Mouse (Mus musculus): ENCODE data around the gene Copz1. TPM values are rescaled to one million over a fixed set of nuclear protein-coding genes. Genes with fewer than 3 reads are reported as not detected.

The Copz1 gene
- total RNA-seq, 2 experiments from 2014 or later: 105 to 107 TPM

- intact Hi-C loops (cut with DNase I): no loop called here
- DNase-seq: no peak
Measured at GRCm38 (mm10) chr15:103335040-103335439, 62.5 kb downstream of the Copz1 start.

GRCm38 (mm10) chr15:103335488-103336235, 63.1 kb downstream of the Copz1 start:
- no peak for DNase-seq
- intact Hi-C loops (cut with DNase I): no loop called here

GRCm38 (mm10) chr15:103336996-103337667, 64.6 kb downstream of the Copz1 start:
- intact Hi-C loops (cut with DNase I): no loop called here
- DNase-seq: no peak

- intact Hi-C loops (cut with DNase I): no loop called here
- DNase-seq: no peak
Measured at GRCm38 (mm10) chr15:103338829-103339165, 66.3 kb downstream of the Copz1 start.

- DNase-seq: no peak
- intact Hi-C loops (cut with DNase I): no loop called here
Measured at GRCm38 (mm10) chr15:103339166-103339960, 66.8 kb downstream of the Copz1 start.

- no peak for DNase-seq
Measured at GRCm38 (mm10) chr15:103339961-103340337, 67.4 kb downstream of the Copz1 start, which contains the start of gene Zfp385a. TSS of gene Zfp385a (minus strand) at chr15:103340093.

GRCm38 (mm10) chr15:103340786-103341185, 68.3 kb downstream of the Copz1 start:
- DNase-seq: no peak
- intact Hi-C loops (cut with DNase I): no loop called here

More at GRCm38 (mm10) chr15:103339961-103340337, 67.4 kb downstream of the Copz1 start, which contains the start of gene Zfp385a:
- intact Hi-C loops (cut with DNase I): no loop called here

GRCm38 (mm10) chr15:103341547-103341946, 69.0 kb downstream of the Copz1 start:
- no peak for DNase-seq
- intact Hi-C loops (cut with DNase I): no loop called here

GRCm38 (mm10) chr15:103342415-103342814, 69.9 kb downstream of the Copz1 start:
- intact Hi-C loops (cut with DNase I): no loop called here
- peak; percentile 73 for DNase-seq

GRCm38 (mm10) chr15:103343008-103343407, 70.5 kb downstream of the Copz1 start:
- intact Hi-C loops (cut with DNase I): no loop called here
- no peak for DNase-seq

GRCm38 (mm10) chr15:103343556-103343955, 71.0 kb downstream of the Copz1 start:
- intact Hi-C loops (cut with DNase I): no loop called here
- DNase-seq: no peak

- no peak for DNase-seq
- intact Hi-C loops (cut with DNase I): no loop called here
Measured at GRCm38 (mm10) chr15:103345789-103346188, 73.3 kb downstream of the Copz1 start.

GRCm38 (mm10) chr15:103347275-103347684, 74.8 kb downstream of the Copz1 start:
- peak; percentile 77 for DNase-seq
- intact Hi-C loops (cut with DNase I): no loop called here

Small RNAs within 50 kb of the gene (microRNA-seq; reads per million reads assigned to microRNA genes)
- 162 reads per million, percentile 55 among the genes with 10 or more reads in this experiment for gene Mir148b

Other genes starting within 250 kb of the Copz1 start
- 10 to 100 TPM; 26.4 to 27.4 TPM for gene Smug1, start 105.6 kb upstream of the Copz1 start, total RNA-seq (2021)
- gene Cbx5, start 32.9 kb upstream of the Copz1 start, total RNA-seq (2021): 100 to 1,000 TPM; 219 to 230 TPM
- 100 to 1,000 TPM; 690 to 711 TPM for gene Hnrnpa1, start 32.3 kb upstream of the Copz1 start, total RNA-seq (2021)
- not detected for gene Nfe2, start 14.3 kb upstream of the Copz1 start, total RNA-seq (2021)
- under 1 TPM; 0.44 to 0.46 TPM for gene Gpr84, start 37.9 kb downstream of the Copz1 start, total RNA-seq (2021)
- 10 to 100 TPM; 47.8 to 52.7 TPM for gene Zfp385a, start 67.4 kb downstream of the Copz1 start, total RNA-seq (2021)
- gene Itga5, start 94.0 kb downstream of the Copz1 start, total RNA-seq (2021): 1 to 10 TPM; 7.4 to 7.6 TPM
- not detected for gene Gtsf1, start 157.8 kb downstream of the Copz1 start, total RNA-seq (2021)
- gene Gtsf2, start 175.8 kb downstream of the Copz1 start, total RNA-seq (2021): not detected
- 1 to 10 TPM; 3.3 to 4.4 TPM for gene Nckap1l, start 181.1 kb downstream of the Copz1 start, total RNA-seq (2021)
- 10 to 100 TPM; 52.8 to 58.1 TPM for gene Pde1b, start 230.3 kb downstream of the Copz1 start, total RNA-seq (2021)

Data from left cerebral cortex, postnatal 4 days (tissue).